Mouse (Mus musculus) liver, embryonic 16.5 days (tissue): ENCODE data around the gene Mcm3ap. TPM values are rescaled to one million over a fixed set of nuclear protein-coding genes. Genes with fewer than 3 reads are reported as not detected.

ENCODE experiments used
- ATAC-seq: fragments of 200-750 bp; cut with Nextera tagmentation; 2 replicates; pipeline ENCODE4 v1.8.0; 2017; ENCODE audit warnings: low read depth, mild to moderate bottlenecking, moderate number of reproducible peaks, moderate library complexity
- H3K27ac ChIP-seq: fragments of 300-500 bp; sonication (generic); 2 replicates; pipeline ENCODE4 v1.5.1; 2014; ENCODE audit warnings: mild to moderate bottlenecking, low read length
- H3K27me3 ChIP-seq: fragments of 300-500 bp; sonication (generic); 2 replicates; pipeline ENCODE4 v1.6.1; 2014; ENCODE audit warnings: low read depth, low read length, mixed read lengths; ENCODE audit not compliant: control insufficient read depth, insufficient read depth
- H3K36me3 ChIP-seq: fragments of 300-500 bp; sonication (generic); 2 replicates; pipeline ENCODE4 v1.6.1; 2014; ENCODE audit warnings: mild to moderate bottlenecking; ENCODE audit not compliant: control insufficient read depth, insufficient read depth
- H3K4me1 ChIP-seq: fragments of 300-500 bp; sonication (generic); 2 replicates; pipeline ENCODE4 v1.6.1; 2014; ENCODE audit warnings: low read depth, low read length, mixed read lengths; ENCODE audit not compliant: control insufficient read depth
- H3K4me2 ChIP-seq: fragments of 300-500 bp; sonication (generic); 2 replicates; pipeline ENCODE4 v1.6.1; 2014; ENCODE audit warnings: low read depth, low read length, mixed read lengths
- H3K4me3 ChIP-seq: fragments of 300-500 bp; sonication (generic); 2 replicates; pipeline ENCODE4 v1.5.1; 2014; ENCODE audit warnings: low read depth, mild to moderate bottlenecking, low read length
- H3K9ac ChIP-seq: fragments of 300-500 bp; sonication (generic); 2 replicates; pipeline ENCODE4 v1.6.1; 2014; ENCODE audit warnings: low read depth, low read length
- H3K9me3 ChIP-seq: fragments of 300-500 bp; sonication (generic); replicated peaks from 2 replicates; pipeline ENCODE4 v1.6.1; 2016; ENCODE audit warnings: low read length; ENCODE audit not compliant: control insufficient read depth
- WGBS: fragments of 180-500 bp; shearing (Covaris S2); extraction: QIAGEN DNeasy Blood & Tissue Kit; methylation state at CpG from one replicate; pipeline ENCODE4 v1.1.7; 2014; ENCODE audit not compliant: insufficient replicate concordance; 5-methylcytosine and 5-hydroxymethylcytosine counted together
- polyA plus RNA-seq: library from polyadenylated mRNA; unstranded; fragments of >200 nt; fragmentation: Nextera tagmentation; extraction: Ambion mirVana; gene quantifications from 2 replicates; pipeline ENCODE4 v1.2.1, GENCODE M21; 2015

The Mcm3ap gene
- polyA plus RNA-seq, 1 experiment from 2014 or later, result 21.4 TPM

- Histone ChIP-seq H3K4me2 (no peak overlapping the region), H3K4me1 (no peaks in the 10 kb centered on the region), H3K4me3 (no peak overlapping the region), H3K9me3 (no peaks in the 10 kb centered on the region), H3K36me3 (peaks cover 22% of the 10 kb centered on the region), H3K27ac (no peak overlapping the region), H3K27me3 (no peaks in the 10 kb centered on the region), H3K9ac (no peak overlapping the region)
- no peak for ATAC-seq
- whole genome bisulfite sequencing, result 76% methylated on average over 8 of the region's 8 CpGs
These were observed 79.5 kb downstream of the Mcm3ap start for GRCm38 (mm10) chr10:76548218-76548617.

- Histone ChIP-seq H3K4me2 (no peak overlapping the region), H3K27ac (no peak overlapping the region), H3K4me3 (no peak overlapping the region), H3K27me3 (no peaks in the 10 kb centered on the region), H3K9ac (no peak overlapping the region), H3K4me1 (no peaks in the 10 kb centered on the region), H3K9me3 (no peaks in the 10 kb centered on the region), H3K36me3 (peaks cover 23% of the 10 kb centered on the region)
- 74% methylated on average over 5 of the region's 5 CpGs for WGBS
- no peak for ATAC-seq
These were observed 81.7 kb downstream of the Mcm3ap start for GRCm38 (mm10) chr10:76550458-76550857.

- Histone ChIP-seq H3K4me1 (no peaks in the 10 kb centered on the region), H3K27ac (no peak overlapping the region), H3K4me3 (no peak overlapping the region), H3K9me3 (no peaks in the 10 kb centered on the region), H3K36me3 (peaks cover 23% of the 10 kb centered on the region), H3K4me2 (no peak overlapping the region), H3K27me3 (no peaks in the 10 kb centered on the region), H3K9ac (no peak overlapping the region)
- WGBS, result 63% methylated on average over 3 of the region's 3 CpGs
- no peak for ATAC-seq
These were observed 82.8 kb downstream of the Mcm3ap start for GRCm38 (mm10) chr10:76551556-76551955.

GRCm38 (mm10) chr10:76554061-76554460 lies 85.3 kb downstream of the Mcm3ap start:
- Histone ChIP-seq H3K4me2 (no peak overlapping the region), H3K27ac (no peak overlapping the region), H3K27me3 (no peaks in the 10 kb centered on the region), H3K9ac (no peak overlapping the region), H3K36me3 (peaks cover 23% of the 10 kb centered on the region), H3K4me3 (no peak overlapping the region), H3K9me3 (no peaks in the 10 kb centered on the region), H3K4me1 (no peaks in the 10 kb centered on the region)
- 75% methylated on average over 5 of the region's 5 CpGs for WGBS
- no peak for ATAC-seq

GRCm38 (mm10) chr10:76561972-76562371 lies 93.2 kb downstream of the Mcm3ap start, which contains the start of gene Spatc1l:
Gene Spatc1l, plus strand, starts transcription at chr10:76562272.
- Histone ChIP-seq H3K4me1 (no peaks in the 10 kb centered on the region), H3K36me3 (no peaks in the 10 kb centered on the region), H3K4me2 (no peak within 1 kb of the TSS), H3K27ac (no peak within 1 kb of the TSS), H3K9ac (no peak within 1 kb of the TSS), H3K27me3 (no peaks in the 10 kb centered on the region), H3K9me3 (no peaks in the 10 kb centered on the region), H3K4me3 (no peak within 1 kb of the TSS)
- WGBS, result 70% methylated on average over 10 of the region's 10 CpGs
- no peak for ATAC-seq

Other genes with a start within 250 kb of the Mcm3ap start
- gene Prmt2, start 231.1 kb upstream of the Mcm3ap start, polyA plus RNA-seq, result 4.9 and 5.6 TPM in 2 replicates
- 0.09 and 0.12 TPM in 2 replicates for gene S100b, start 215.1 kb upstream of the Mcm3ap start, polyA plus RNA-seq
- 1.1 and 1.6 TPM in 2 replicates for gene Dip2a, start 123.6 kb upstream of the Mcm3ap start, polyA plus RNA-seq
- gene AC141477.1, start 28.5 kb upstream of the Mcm3ap start, polyA plus RNA-seq, result not detected in 2 replicates
- 7.5 and 7.9 TPM in 2 replicates for gene Pcnt, start 26.1 kb upstream of the Mcm3ap start, polyA plus RNA-seq
- gene 2610028H24Rik, start 19.8 kb upstream of the Mcm3ap start, polyA plus RNA-seq, result not detected in 2 replicates
- gene Ybey, start 187 bp downstream of the Mcm3ap start, polyA plus RNA-seq, result 2.3 and 2.4 TPM in 2 replicates
- gene Lss, start 62.7 kb downstream of the Mcm3ap start, polyA plus RNA-seq, result 78.2 and 84.6 TPM in 2 replicates
- gene Spatc1l, start 93.3 kb downstream of the Mcm3ap start, polyA plus RNA-seq, result not detected in 2 replicates
- gene Ftcd, start 106.7 kb downstream of the Mcm3ap start, polyA plus RNA-seq, result 52.9 and 63.8 TPM in 2 replicates
- 7.0 and 10.9 TPM in 2 replicates for gene Col6a2, start 154.7 kb downstream of the Mcm3ap start, polyA plus RNA-seq